Mouse (Mus musculus) testis, adult 2 months (tissue): ENCODE measurements around the gene Ccl2.

Source experiments
- CTCF ChIP-seq: fragments of 200-500 bp; IDR thresholded peaks from 2 replicates; pipeline ENCODE4 v1.5.1; 2012; ENCODE audit warnings: low read depth, mild to moderate bottlenecking, inconsistent platforms, low read length, moderate library complexity; ENCODE audit not compliant: control insufficient read depth, insufficient read depth, insufficient replicate concordance
- POLR2A ChIP-seq: fragments of 200-500 bp; IDR thresholded peaks from 2 replicates; pipeline ENCODE4 v1.6.1; 2012; ENCODE audit warnings: low read depth, mild to moderate bottlenecking, inconsistent platforms, low read length, moderate library complexity; ENCODE audit not compliant: control insufficient read depth

- no peak for TF ChIP-seq CTCF
- no peak for TF ChIP-seq POLR2A
Measured at GRCm38 (mm10) chr11:82062226-82062625, 26.9 kb downstream of the Ccl2 start.
